Mouse (Mus musculus) CH12.LX (cell line): ENCODE results near the gene Dll1. TPM values are rescaled to one million over a fixed set of nuclear protein-coding genes. Genes with fewer than 3 reads are reported as not detected.

Source experiments
- DNase-seq: peaks from one replicate; pipeline ENCODE4 v3.0.0-alpha.2; 2013; ENCODE audit errors: extremely low read depth
- H3K27ac ChIP-seq: 2 replicates; pipeline ENCODE4 v1.5.1; 2012; ENCODE audit warnings: low read depth, mild to moderate bottlenecking, control low read depth, moderate library complexity; ENCODE audit not compliant: insufficient read depth
- H3K27me3 ChIP-seq: replicated peaks from 2 replicates; pipeline ENCODE3; 2012; ENCODE audit warnings: inconsistent platforms
- H3K36me3 ChIP-seq, 2 experiments: replicated peaks in 1 of 2; 2 replicates each; pipeline versions ENCODE3 to v1.6.1; 2012; ENCODE audit warnings: inconsistent platforms in 1 of 2, low read length in 1 of 2, mild to moderate bottlenecking in 1 of 2, mixed read lengths in 1 of 2, moderate library complexity in 1 of 2; ENCODE audit not compliant: control insufficient read depth in 1 of 2, insufficient read depth in 1 of 2
- H3K4me1 ChIP-seq, 2 experiments: 2 replicates each; pipeline ENCODE4 v1.6.1; 2012; ENCODE audit warnings: inconsistent platforms in 1 of 2, moderate library complexity in 1 of 2; ENCODE audit not compliant: insufficient read depth in 2 of 2, control insufficient read depth in 1 of 2
- H3K4me2 ChIP-seq: 2 replicates; pipeline ENCODE4 v1.6.1; 2012; ENCODE audit warnings: low read depth, mild to moderate bottlenecking, control low read depth; ENCODE audit not compliant: poor library complexity, insufficient read depth, severe bottlenecking
- H3K4me3 ChIP-seq, 3 experiments: fragments of 150-350 bp in 1 of 3; sonication (generic) in 1 of 3; replicated peaks in 1 of 3; 2 replicates each; pipeline versions ENCODE3 to v1.5.1; 2011 to 2012; ENCODE audit warnings: low read depth in 2 of 3, low read length in 2 of 3, mild to moderate bottlenecking in 2 of 3, moderate library complexity in 2 of 3, control low read depth in 1 of 3, improper control_type of control experiment in 1 of 3, inconsistent platforms in 1 of 3, mixed read lengths in 1 of 3; ENCODE audit not compliant: poor library complexity in 1 of 3
- H3K79me2 ChIP-seq: replicated peaks from 2 replicates; pipeline ENCODE4 v1.6.1; 2012; ENCODE audit warnings: mild to moderate bottlenecking, moderate library complexity; ENCODE audit not compliant: control insufficient read depth, poor library complexity, insufficient read depth, severe bottlenecking; ENCODE audit errors: extremely low read depth
- H3K9ac ChIP-seq: 2 replicates; pipeline ENCODE4 v1.6.1; 2012; ENCODE audit warnings: low read depth, mild to moderate bottlenecking, control low read depth, moderate library complexity; ENCODE audit not compliant: insufficient read depth
- H3K9me3 ChIP-seq: replicated peaks from 2 replicates; pipeline ENCODE3; 2012; ENCODE audit warnings: low read length, inconsistent platforms, mixed read lengths
- CTCF ChIP-seq, 2 experiments: IDR thresholded peaks in 1 of 2; conservative IDR thresholded peaks in 1 of 2; 2 replicates each; pipeline ENCODE4 v1.5.1; 2011 to 2012; ENCODE audit warnings: low read depth in 2 of 2, low read length in 2 of 2, improper control_type of control experiment in 1 of 2, inconsistent platforms in 1 of 2, mild to moderate bottlenecking in 1 of 2, moderate library complexity in 1 of 2
- EP300 ChIP-seq: IDR thresholded peaks from 2 replicates; pipeline ENCODE4 v1.6.1; 2011; ENCODE audit warnings: low read length, improper control_type of control experiment
- GABPA ChIP-seq: IDR thresholded peaks from 2 replicates; pipeline ENCODE4 v1.6.1; 2012; ENCODE audit warnings: low read depth, low read length, improper control_type of control experiment, inconsistent platforms; ENCODE audit not compliant: insufficient replicate concordance
- HCFC1 ChIP-seq: IDR thresholded peaks from 2 replicates; pipeline ENCODE4 v1.6.1; 2012; ENCODE audit warnings: low read depth, mild to moderate bottlenecking, inconsistent platforms, low read length, improper control_type of control experiment
- JUND ChIP-seq: conservative IDR thresholded peaks from 2 replicates; pipeline ENCODE4 v1.6.1; 2011; ENCODE audit warnings: low read depth, low read length, improper control_type of control experiment
- KAT2A ChIP-seq: IDR thresholded peaks from 2 replicates; pipeline ENCODE4 v1.6.1; 2012; ENCODE audit warnings: low read length, improper control_type of control experiment, inconsistent platforms; ENCODE audit not compliant: insufficient replicate concordance
- MAX ChIP-seq: IDR thresholded peaks from 2 replicates; pipeline ENCODE4 v1.6.1; 2011; ENCODE audit warnings: low read length, improper control_type of control experiment
- MAZ ChIP-seq: IDR thresholded peaks from 2 replicates; pipeline ENCODE4 v1.6.1; 2012; ENCODE audit warnings: low read depth, mild to moderate bottlenecking, inconsistent platforms, low read length, improper control_type of control experiment, moderate library complexity
- MEF2A ChIP-seq: IDR thresholded peaks from 2 replicates; pipeline ENCODE4 v1.6.1; 2014; ENCODE audit warnings: low read depth, mild to moderate bottlenecking, inconsistent platforms, low read length, improper control_type of control experiment, borderline replicate concordance
- NELFE ChIP-seq: IDR thresholded peaks from 2 replicates; pipeline ENCODE4 v1.6.1; 2011; ENCODE audit warnings: low read depth, low read length, improper control_type of control experiment
- PAX5 ChIP-seq: IDR thresholded peaks from 2 replicates; pipeline ENCODE4 v1.6.1; 2012; ENCODE audit warnings: low read length, inconsistent platforms, mixed read lengths
- POLR2AphosphoS2 ChIP-seq: IDR thresholded peaks from 2 replicates; pipeline ENCODE4 v1.6.1; 2011; ENCODE audit warnings: low read depth, low read length, improper control_type of control experiment
- RAD21 ChIP-seq: IDR thresholded peaks from 2 replicates; pipeline ENCODE4 v1.6.1; 2011; ENCODE audit warnings: low read depth, mild to moderate bottlenecking, low read length, improper control_type of control experiment, moderate library complexity
- SIN3A ChIP-seq: IDR thresholded peaks from 2 replicates; pipeline ENCODE4 v1.6.1; 2012; ENCODE audit warnings: low read length, improper control_type of control experiment, inconsistent platforms
- TCF12 ChIP-seq: IDR thresholded peaks from 2 replicates; pipeline ENCODE4 v1.6.1; 2014; ENCODE audit warnings: low read depth, mild to moderate bottlenecking, inconsistent platforms, low read length, improper control_type of control experiment
- dilution Hi-C: fragments of 300-500 bp; cut with MboI; formaldehyde crosslinking; loops from 2 replicates; pipeline ENCODE4 v1.14.3; 2020; ENCODE audit warnings: low sequenced_read_pairs; ENCODE audit not compliant: extremely low pct_unique_long_range_greater_than_20kb, extremely low pct_ligation_motif_present
- in situ Hi-C: fragments of 300-500 bp; cut with MboI; formaldehyde crosslinking; loops from 3 replicates; pipeline ENCODE4 v1.14.3; 2019; ENCODE audit warnings: low sequenced_read_pairs, low pct_ligation_motif_present, low pct_unique_long_range_greater_than_20kb, mixed read lengths
- polyA plus RNA-seq: library from polyadenylated mRNA; unstranded; fragments of >175 nt; gene quantifications from 2 replicates; pipeline ENCODE4 v1.2.1, GENCODE M21; 2012; ENCODE audit warnings: low read depth; ENCODE audit not compliant: insufficient read length
- total RNA-seq, 2 experiments: library from RNA; depleted of rRNA; stranded (reverse); fragments of 300-350 nt in 1 of 2; fragments of >200 nt in 1 of 2; gene quantifications; 2 replicates each; pipeline ENCODE4 v1.2.3; 2012 to 2014

Dll1 gene
- total and polyA plus RNA-seq, 3 experiments, result 0.25 to 0.52 (median 0.29) TPM

DNA sequence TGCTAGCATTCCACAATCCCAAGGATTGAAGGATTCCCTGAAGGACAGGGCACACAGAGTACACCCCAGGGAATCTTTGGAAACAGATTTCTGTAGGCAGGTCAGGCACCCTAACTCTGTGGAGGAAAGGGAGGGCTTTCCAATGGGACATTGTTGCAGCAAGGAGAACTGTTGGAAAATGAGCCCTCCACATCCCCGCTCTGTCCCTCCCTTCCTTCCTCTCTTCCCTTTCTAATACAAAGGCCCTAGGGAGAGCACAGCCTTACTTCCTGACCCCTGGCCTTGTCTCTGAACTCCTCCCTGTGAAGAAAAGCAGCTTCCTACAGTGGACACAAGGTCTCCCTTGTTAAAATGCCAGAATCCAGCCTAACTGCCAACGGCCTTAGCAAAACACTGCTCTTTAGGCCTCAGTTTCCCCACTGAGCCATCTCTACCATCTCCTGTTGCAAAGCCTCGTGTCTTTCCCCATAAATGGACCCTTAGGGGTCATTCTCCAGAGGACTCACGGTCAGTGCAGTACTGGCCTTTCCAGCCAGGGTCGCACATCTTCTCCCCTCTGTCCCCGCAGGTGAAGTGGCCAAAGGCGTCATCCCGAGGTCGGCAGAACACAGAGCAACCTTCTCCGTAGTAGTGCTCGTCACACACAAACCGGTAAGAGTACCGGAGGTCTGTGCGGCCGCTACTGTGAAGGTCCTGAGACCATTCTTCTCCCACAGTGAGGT lies 3.6 kb downstream of the Dll1 start:
- Histone ChIP-seq H3K79me2 (no peaks in the 10 kb centered on the region), H3K4me3 (no peak overlapping the region), H3K4me2 (no peak overlapping the region), H3K9ac (no peak overlapping the region), H3K27ac (no peak overlapping the region), H3K4me1 (peaks cover 7 to 21% of the 10 kb centered on the region in 2 experiments), H3K9me3 (no peaks in the 10 kb centered on the region), H3K27me3 (peaks cover 67% of the 10 kb centered on the region), H3K36me3 (no peaks in the 10 kb centered on the region)
- TF ChIP-seq HCFC1 (no peak), NELFE (no peak), MAZ (no peak), MAX (no peak), POLR2AphosphoS2 (no peak), SIN3A (no peak), KAT2A (no peak), JUND (no peak), CTCF (conservative IDR thresholded peaks at IDR 0.05 in 1 of 2, IDR thresholded peaks at IDR 0.05 in 1 of 2; ENCODE audit: low read depth in 2 of 2, low read length in 2 of 2) (no peak)
- no peak for DNase-seq
- in situ Hi-C loops (no loop called here), dilution Hi-C loops (no loop called here)

DNA sequence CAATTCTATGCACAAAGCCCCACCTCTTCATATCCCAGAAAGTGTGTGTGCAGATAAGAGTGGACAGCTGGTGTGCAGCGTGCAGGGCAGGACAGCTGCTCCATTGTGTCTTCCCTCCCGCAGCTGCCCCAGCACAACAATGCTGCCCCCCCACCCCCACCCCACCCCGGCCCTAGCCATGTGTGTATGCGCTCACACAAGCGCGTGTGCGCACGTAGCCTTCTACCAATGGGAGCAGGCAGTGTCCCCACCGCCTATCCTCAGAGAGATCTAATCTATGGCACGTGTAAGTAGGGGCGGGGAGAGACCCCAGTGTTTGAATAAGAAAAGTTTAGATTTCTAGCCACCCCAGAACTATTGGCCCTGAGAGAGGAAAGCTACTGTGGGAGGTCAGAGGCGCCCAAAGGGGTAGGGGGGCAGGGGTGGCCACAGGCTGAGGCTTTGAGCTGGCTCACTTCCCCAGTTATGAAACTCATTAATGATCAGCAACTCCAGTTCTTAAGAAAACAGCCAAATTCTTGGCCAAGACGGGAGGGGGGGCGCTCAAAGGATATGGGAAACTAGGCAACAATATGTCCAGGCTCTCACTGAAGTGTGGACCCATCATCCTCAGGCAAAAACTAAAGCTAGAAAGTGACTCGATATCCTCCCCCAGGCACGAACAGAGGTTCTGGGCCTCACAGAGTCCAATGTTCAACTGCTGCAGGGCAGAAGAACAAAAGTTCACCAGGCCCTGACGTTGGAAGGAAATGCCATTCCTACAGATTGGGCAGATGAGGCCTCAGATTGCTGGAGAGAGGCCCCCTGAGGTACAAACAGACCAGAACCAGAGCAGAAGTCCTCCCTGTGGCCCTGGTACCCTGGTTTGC lies 4.5 kb downstream of the Dll1 start:
- in situ Hi-C loops (no loop called here), dilution Hi-C loops (no loop called here)
- Histone ChIP-seq H3K36me3 (no peaks in the 10 kb centered on the region), H3K27me3 (peaks cover 59% of the 10 kb centered on the region), H3K79me2 (no peaks in the 10 kb centered on the region), H3K9ac (no peak overlapping the region), H3K4me1 (peaks cover 7 to 21% of the 10 kb centered on the region in 2 experiments), H3K4me2 (no peak overlapping the region), H3K27ac (no peak overlapping the region)
- TF ChIP-seq EP300, result no peak
- no peak for TF ChIP-seq GABPA
- no peak for TF ChIP-seq TCF12
- no peak for TF ChIP-seq MEF2A
- TF ChIP-seq PAX5, result no peak
- no peak for TF ChIP-seq MAZ
- no peak for TF ChIP-seq RAD21
- TF ChIP-seq, all 38 proteins: peak for 0
- Histone ChIP-seq H3K9me3 (no peaks in the 10 kb centered on the region), H3K4me3 (no peak overlapping the region)
- DNase-seq, result no peak
